Mouse (Mus musculus) CH12.LX (cell line): ENCODE measurements at regions not wholly inside any gene's neighbourhood (a gene's known extent, or its start where the extent isn't known, plus 50 kb on each side); places are given as distances from the start of the nearest gene placed in this dataset.

Experiments used
- DNase-seq: peaks from one replicate; pipeline ENCODE4 v3.0.0-alpha.2; 2013; ENCODE audit errors: extremely low read depth
- H3K27ac ChIP-seq: 2 replicates; pipeline ENCODE4 v1.5.1; 2012; ENCODE audit warnings: low read depth, mild to moderate bottlenecking, control low read depth, moderate library complexity; ENCODE audit not compliant: insufficient read depth
- H3K27me3 ChIP-seq: replicated peaks from 2 replicates; pipeline ENCODE3; 2012; ENCODE audit warnings: inconsistent platforms
- H3K36me3 ChIP-seq, 2 experiments: replicated peaks in 1 of 2; 2 replicates each; pipeline versions ENCODE3 to v1.6.1; 2012; ENCODE audit warnings: inconsistent platforms in 1 of 2, low read length in 1 of 2, mild to moderate bottlenecking in 1 of 2, mixed read lengths in 1 of 2, moderate library complexity in 1 of 2; ENCODE audit not compliant: control insufficient read depth in 1 of 2, insufficient read depth in 1 of 2
- H3K4me1 ChIP-seq, 2 experiments: 2 replicates each; pipeline ENCODE4 v1.6.1; 2012; ENCODE audit warnings: inconsistent platforms in 1 of 2, moderate library complexity in 1 of 2; ENCODE audit not compliant: insufficient read depth in 2 of 2, control insufficient read depth in 1 of 2
- H3K4me2 ChIP-seq: 2 replicates; pipeline ENCODE4 v1.6.1; 2012; ENCODE audit warnings: low read depth, mild to moderate bottlenecking, control low read depth; ENCODE audit not compliant: poor library complexity, insufficient read depth, severe bottlenecking
- H3K4me3 ChIP-seq, 3 experiments: fragments of 150-350 bp in 1 of 3; sonication (generic) in 1 of 3; replicated peaks in 1 of 3; 2 replicates each; pipeline versions ENCODE3 to v1.5.1; 2011 to 2012; ENCODE audit warnings: low read depth in 2 of 3, low read length in 2 of 3, mild to moderate bottlenecking in 2 of 3, moderate library complexity in 2 of 3, control low read depth in 1 of 3, improper control_type of control experiment in 1 of 3, inconsistent platforms in 1 of 3, mixed read lengths in 1 of 3; ENCODE audit not compliant: poor library complexity in 1 of 3
- H3K79me2 ChIP-seq: replicated peaks from 2 replicates; pipeline ENCODE4 v1.6.1; 2012; ENCODE audit warnings: mild to moderate bottlenecking, moderate library complexity; ENCODE audit not compliant: control insufficient read depth, poor library complexity, insufficient read depth, severe bottlenecking; ENCODE audit errors: extremely low read depth
- H3K9ac ChIP-seq: 2 replicates; pipeline ENCODE4 v1.6.1; 2012; ENCODE audit warnings: low read depth, mild to moderate bottlenecking, control low read depth, moderate library complexity; ENCODE audit not compliant: insufficient read depth
- H3K9me3 ChIP-seq: replicated peaks from 2 replicates; pipeline ENCODE3; 2012; ENCODE audit warnings: low read length, inconsistent platforms, mixed read lengths
- BHLHE40 ChIP-seq: IDR thresholded peaks from 2 replicates; pipeline ENCODE4 v1.6.1; 2011; ENCODE audit warnings: mild to moderate bottlenecking, low read depth, low read length, improper control_type of control experiment
- CHD1 ChIP-seq: IDR thresholded peaks from 2 replicates; pipeline ENCODE4 v1.6.1; 2012; ENCODE audit warnings: low read depth, low read length, improper control_type of control experiment, inconsistent platforms
- CHD2 ChIP-seq: IDR thresholded peaks from 2 replicates; pipeline ENCODE4 v1.6.1; 2011; ENCODE audit warnings: low read length, improper control_type of control experiment
- EP300 ChIP-seq: IDR thresholded peaks from 2 replicates; pipeline ENCODE4 v1.6.1; 2011; ENCODE audit warnings: low read length, improper control_type of control experiment
- ETS1 ChIP-seq: conservative IDR thresholded peaks from 2 replicates; pipeline ENCODE4 v1.6.1; 2012; ENCODE audit warnings: low read depth, mild to moderate bottlenecking, inconsistent platforms, low read length, improper control_type of control experiment, moderate library complexity
- GABPA ChIP-seq: IDR thresholded peaks from 2 replicates; pipeline ENCODE4 v1.6.1; 2012; ENCODE audit warnings: low read depth, low read length, improper control_type of control experiment, inconsistent platforms; ENCODE audit not compliant: insufficient replicate concordance
- HCFC1 ChIP-seq: IDR thresholded peaks from 2 replicates; pipeline ENCODE4 v1.6.1; 2012; ENCODE audit warnings: low read depth, mild to moderate bottlenecking, inconsistent platforms, low read length, improper control_type of control experiment
- IRF4 ChIP-seq: IDR thresholded peaks from 2 replicates; pipeline ENCODE4 v1.6.1; 2014; ENCODE audit warnings: low read depth, mild to moderate bottlenecking, inconsistent platforms, low read length, improper control_type of control experiment
- JUN ChIP-seq: IDR thresholded peaks from 2 replicates; pipeline ENCODE4 v1.6.1; 2011; ENCODE audit warnings: low read depth, mild to moderate bottlenecking, low read length, improper control_type of control experiment, moderate library complexity; ENCODE audit not compliant: insufficient read depth
- JUND ChIP-seq: conservative IDR thresholded peaks from 2 replicates; pipeline ENCODE4 v1.6.1; 2011; ENCODE audit warnings: low read depth, low read length, improper control_type of control experiment
- KAT2A ChIP-seq: IDR thresholded peaks from 2 replicates; pipeline ENCODE4 v1.6.1; 2012; ENCODE audit warnings: low read length, improper control_type of control experiment, inconsistent platforms; ENCODE audit not compliant: insufficient replicate concordance
- MAFK ChIP-seq: IDR thresholded peaks from 2 replicates; pipeline ENCODE4 v1.6.1; 2011; ENCODE audit warnings: low read length, improper control_type of control experiment; ENCODE audit not compliant: insufficient replicate concordance
- MAX ChIP-seq: IDR thresholded peaks from 2 replicates; pipeline ENCODE4 v1.6.1; 2011; ENCODE audit warnings: low read length, improper control_type of control experiment
- MXI1 ChIP-seq: IDR thresholded peaks from 2 replicates; pipeline ENCODE4 v1.6.1; 2011; ENCODE audit warnings: mild to moderate bottlenecking, low read depth, low read length, improper control_type of control experiment
- MYC ChIP-seq: IDR thresholded peaks from 2 replicates; pipeline ENCODE4 v1.6.1; 2011; ENCODE audit warnings: low read depth, mild to moderate bottlenecking, improper control_type of control experiment, low read length
- NELFE ChIP-seq: IDR thresholded peaks from 2 replicates; pipeline ENCODE4 v1.6.1; 2011; ENCODE audit warnings: low read depth, low read length, improper control_type of control experiment
- NRF1 ChIP-seq: IDR thresholded peaks from 2 replicates; pipeline ENCODE4 v1.6.1; 2014; ENCODE audit warnings: low read depth, mild to moderate bottlenecking, inconsistent platforms, low read length, improper control_type of control experiment, moderate library complexity
- PAX5 ChIP-seq: IDR thresholded peaks from 2 replicates; pipeline ENCODE4 v1.6.1; 2012; ENCODE audit warnings: low read length, inconsistent platforms, mixed read lengths
- POLR2A ChIP-seq: IDR thresholded peaks from 2 replicates; pipeline ENCODE4 v1.6.1; 2011; ENCODE audit warnings: low read depth, mild to moderate bottlenecking, improper control_type of control experiment, low read length
- POLR2AphosphoS2 ChIP-seq: IDR thresholded peaks from 2 replicates; pipeline ENCODE4 v1.6.1; 2011; ENCODE audit warnings: low read depth, low read length, improper control_type of control experiment
- RAD21 ChIP-seq: IDR thresholded peaks from 2 replicates; pipeline ENCODE4 v1.6.1; 2011; ENCODE audit warnings: low read depth, mild to moderate bottlenecking, low read length, improper control_type of control experiment, moderate library complexity
- RCOR1 ChIP-seq: conservative IDR thresholded peaks from 2 replicates; pipeline ENCODE4 v1.6.1; 2012; ENCODE audit warnings: low read depth, mild to moderate bottlenecking, inconsistent platforms, low read length, improper control_type of control experiment
- SIN3A ChIP-seq: IDR thresholded peaks from 2 replicates; pipeline ENCODE4 v1.6.1; 2012; ENCODE audit warnings: low read length, improper control_type of control experiment, inconsistent platforms
- TCF12 ChIP-seq: IDR thresholded peaks from 2 replicates; pipeline ENCODE4 v1.6.1; 2014; ENCODE audit warnings: low read depth, mild to moderate bottlenecking, inconsistent platforms, low read length, improper control_type of control experiment
- UBTF ChIP-seq: IDR thresholded peaks from 2 replicates; pipeline ENCODE4 v1.6.1; 2012; ENCODE audit warnings: low read depth, mild to moderate bottlenecking, inconsistent platforms, low read length, improper control_type of control experiment, moderate library complexity
- USF1 ChIP-seq: IDR thresholded peaks from 2 replicates; pipeline ENCODE4 v1.6.1; 2014; ENCODE audit warnings: low read depth, mild to moderate bottlenecking, inconsistent platforms, low read length, improper control_type of control experiment
- USF2 ChIP-seq: conservative IDR thresholded peaks from 2 replicates; pipeline ENCODE4 v1.6.1; 2011; ENCODE audit warnings: low read depth, low read length, improper control_type of control experiment
- ZC3H11A ChIP-seq: IDR thresholded peaks from 2 replicates; pipeline ENCODE4 v1.6.1; 2012; ENCODE audit warnings: low read depth, mild to moderate bottlenecking, inconsistent platforms, low read length, improper control_type of control experiment
- ZKSCAN1 ChIP-seq: IDR thresholded peaks from 2 replicates; pipeline ENCODE4 v1.6.1; 2012; ENCODE audit warnings: low read depth, inconsistent platforms, low read length, improper control_type of control experiment, borderline replicate concordance
- ZNF384 ChIP-seq: IDR thresholded peaks from 2 replicates; pipeline ENCODE4 v1.6.1; 2012; ENCODE audit warnings: low read depth, low read length, improper control_type of control experiment, inconsistent platforms
- dilution Hi-C: fragments of 300-500 bp; cut with MboI; formaldehyde crosslinking; loops from 2 replicates; pipeline ENCODE4 v1.14.3; 2020; ENCODE audit warnings: low sequenced_read_pairs; ENCODE audit not compliant: extremely low pct_unique_long_range_greater_than_20kb, extremely low pct_ligation_motif_present
- in situ Hi-C: fragments of 300-500 bp; cut with MboI; formaldehyde crosslinking; loops from 3 replicates; pipeline ENCODE4 v1.14.3; 2019; ENCODE audit warnings: low sequenced_read_pairs, low pct_ligation_motif_present, low pct_unique_long_range_greater_than_20kb, mixed read lengths

GRCm38 (mm10) chr3:144029121-144029520 lies 175.9 kb downstream of the Lmo4 start:
- no peak for TF ChIP-seq MYC
- no peak for TF ChIP-seq ZNF384
- TF ChIP-seq TCF12 = no peak
- no peak for TF ChIP-seq JUN
- no peak for TF ChIP-seq NRF1
- TF ChIP-seq CHD1 = no peak
- no peak for TF ChIP-seq MXI1
- no peak for TF ChIP-seq UBTF
- no peak for TF ChIP-seq USF2
- no peak for TF ChIP-seq PAX5
- TF ChIP-seq JUND = no peak
- TF ChIP-seq ZKSCAN1 = no peak
- TF ChIP-seq, all 38 proteins: peak for 0
- no peak overlapping the region for H3K4me3 ChIP-seq
- in situ Hi-C loops (no loop called here), dilution Hi-C loops (no loop called here)
- no peak for DNase-seq
- H3K27ac ChIP-seq = no peak overlapping the region
- no peaks in the 10 kb centered on the region for H3K27me3 ChIP-seq
- H3K9ac ChIP-seq = no peak overlapping the region
- H3K79me2 ChIP-seq = no peaks in the 10 kb centered on the region
- no peak overlapping the region for H3K4me2 ChIP-seq
- H3K9me3 ChIP-seq = peaks cover 3% of the 10 kb centered on the region
- peaks cover 20 to 34% of the 10 kb centered on the region in 2 experiments for H3K4me1 ChIP-seq
- H3K36me3 ChIP-seq = no peaks in the 10 kb centered on the region

GRCm38 (mm10) chr3:144027134-144027980 lies 177.7 kb downstream of the Lmo4 start:
- peak; percentile 89 for DNase-seq
- dilution Hi-C loops = no loop called here
- TF ChIP-seq ZC3H11A = no peak
- no peak for TF ChIP-seq GABPA
- no peak for TF ChIP-seq POLR2AphosphoS2
- peak; percentile 83 for TF ChIP-seq BHLHE40
- peak; percentile 79 for TF ChIP-seq CHD2
- no peak for TF ChIP-seq UBTF
- peak; percentile 97 for TF ChIP-seq EP300
- TF ChIP-seq USF2 = no peak
- TF ChIP-seq KAT2A = 0 out of 2 replicates have a peak, but pooled peaks have one; percentile 23
- TF ChIP-seq IRF4 = peak; percentile 99
- TF ChIP-seq MAFK = peak; percentile 58; the same call in 1 of the 2 replicates
- peak; percentile 93 for TF ChIP-seq JUN
- TF ChIP-seq ZNF384 = no peak
- TF ChIP-seq SIN3A = no peak
- TF ChIP-seq MYC = no peak
- no peak for TF ChIP-seq POLR2A
- no peak for TF ChIP-seq USF1
- peak; percentile 97 for TF ChIP-seq RCOR1
- no peak for TF ChIP-seq ZKSCAN1
- TF ChIP-seq MAX = 0 out of 2 replicates have a peak, but pooled peaks have one; percentile 12
- TF ChIP-seq ETS1 = peak; percentile 67
- no peak; the same call in none of the 2 replicates for TF ChIP-seq RAD21
- TF ChIP-seq PAX5 = no peak
- peak; percentile 97 for TF ChIP-seq JUND
- TF ChIP-seq NELFE = no peak
- no peak for TF ChIP-seq HCFC1
- TF ChIP-seq MXI1 = no peak

More at GRCm38 (mm10) chr3:144027134-144027980, 177.7 kb downstream of the Lmo4 start:
- H3K79me2 ChIP-seq = no peaks in the 10 kb centered on the region
- H3K9me3 ChIP-seq = peaks cover 3% of the 10 kb centered on the region
- H3K9ac ChIP-seq = no peak overlapping the region
- H3K27me3 ChIP-seq = no peaks in the 10 kb centered on the region
- peak overlapping the region; percentile 22 for H3K4me2 ChIP-seq
- peak overlapping the region; percentile 67 for H3K27ac ChIP-seq
- in situ Hi-C loops = no loop called here
- H3K4me3 ChIP-seq = no peak overlapping the region
- H3K4me1 ChIP-seq = peaks cover 20 to 34% of the 10 kb centered on the region in 2 experiments
- H3K36me3 ChIP-seq = no peaks in the 10 kb centered on the region
